Mouse (Mus musculus) CD4-positive, CD25-positive, alpha-beta regulatory T cell, adult 2 months (primary cell): ENCODE results near the gene Snrnp200.
A peak's percentile ranks its signal among the peaks of the same experiment; 100 is the strongest.
"Not testable (repeated sequence)": the region's sequence is repeated elsewhere in the genome, so short reads cannot be mapped to it uniquely, and the experiment has no call there.

Experiments
- DNase-seq: peaks from one replicate; pipeline ENCODE4 v3.0.0-alpha.2; 2012; ENCODE audit warnings: low read depth, low spot score

Snrnp200 gene

DNA sequence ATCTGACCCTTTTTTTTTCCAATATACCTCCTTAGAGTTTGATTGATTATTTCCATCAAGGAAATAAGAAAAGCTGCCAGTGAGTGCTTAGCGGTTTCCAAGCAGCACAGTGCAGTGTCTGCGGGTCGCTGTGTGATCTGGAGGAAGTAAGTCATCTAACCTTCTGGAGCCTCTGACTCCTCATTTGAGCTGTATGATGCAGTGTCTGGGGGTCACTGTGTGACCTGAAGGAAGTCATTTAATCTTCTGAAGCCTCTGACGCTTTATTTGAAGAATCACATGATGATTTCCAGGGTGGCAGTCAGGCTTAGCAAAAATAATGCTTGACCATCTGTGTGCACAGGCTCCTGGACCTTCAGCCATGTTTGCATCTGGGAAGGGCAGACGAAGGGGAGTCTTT is 44.6 kb downstream of the Snrnp200 start:
- DNase-seq, result no peak

DNA sequence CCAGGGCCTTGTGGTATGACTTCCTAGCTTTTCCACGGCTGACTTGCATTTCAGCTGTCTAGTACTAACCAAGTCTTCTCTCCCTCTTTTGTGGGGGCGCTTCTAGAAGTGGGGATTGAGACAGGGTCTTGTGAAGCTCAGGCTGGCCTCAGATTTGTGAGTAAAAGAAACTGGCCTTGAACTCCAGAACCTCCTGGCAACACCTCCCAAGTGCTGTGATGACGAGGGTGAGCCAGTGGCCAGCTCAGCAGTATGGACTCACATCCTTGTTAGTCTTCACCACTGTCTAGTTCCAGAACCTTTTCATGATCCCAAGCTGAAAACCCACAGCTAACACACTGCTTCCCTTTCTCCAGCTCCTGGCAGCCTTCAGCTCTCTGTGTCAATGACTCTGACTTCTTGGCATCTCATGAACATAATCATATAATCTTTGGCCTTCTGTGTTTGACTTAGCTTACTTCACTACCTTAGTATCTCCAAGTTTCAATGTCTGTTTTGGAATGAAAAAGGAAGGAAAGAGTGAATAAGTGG is 46.5 kb downstream of the Snrnp200 start:
- DNase-seq, result no peak

DNA sequence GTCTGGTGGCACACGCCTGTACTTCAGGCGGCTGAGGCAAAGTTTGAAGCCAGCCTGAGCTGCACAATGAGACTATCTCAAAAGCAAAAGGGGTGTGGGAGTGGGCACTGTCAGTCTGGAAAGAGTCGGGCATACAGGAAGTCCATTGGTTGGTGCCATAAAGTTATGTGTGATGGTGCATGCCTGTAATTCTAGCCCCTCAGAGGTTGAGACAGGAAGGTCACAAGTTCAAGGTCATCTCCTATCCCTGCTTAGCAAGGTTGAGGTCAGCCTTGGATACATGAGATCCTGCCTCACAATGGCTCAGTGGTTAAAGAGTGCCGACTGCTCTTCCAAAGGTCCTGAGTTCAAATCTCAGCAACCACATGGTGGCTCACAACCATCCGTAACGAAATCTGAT is 47.1 kb downstream of the Snrnp200 start:
- no peak for DNase-seq

DNA sequence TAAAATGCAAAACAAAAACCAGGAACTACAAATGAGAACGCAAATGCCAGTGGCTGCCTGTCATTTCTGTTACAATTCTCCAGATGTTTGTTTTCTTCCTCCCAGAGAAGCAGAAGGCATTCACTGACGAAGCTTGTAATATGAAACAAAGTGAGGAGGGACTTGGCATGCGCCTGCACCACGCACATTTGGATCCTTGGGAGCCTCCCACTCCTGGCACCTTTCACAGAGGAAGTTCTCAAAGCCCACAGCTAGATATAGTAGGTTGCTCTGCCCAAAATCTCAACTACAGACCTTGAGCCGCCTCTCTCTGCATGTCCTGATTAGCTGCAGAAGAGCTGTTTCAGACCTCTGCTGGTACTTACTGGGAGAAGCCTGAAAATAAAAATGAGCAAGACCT is 51.2 kb downstream of the Snrnp200 start:
- no peak for DNase-seq

DNA sequence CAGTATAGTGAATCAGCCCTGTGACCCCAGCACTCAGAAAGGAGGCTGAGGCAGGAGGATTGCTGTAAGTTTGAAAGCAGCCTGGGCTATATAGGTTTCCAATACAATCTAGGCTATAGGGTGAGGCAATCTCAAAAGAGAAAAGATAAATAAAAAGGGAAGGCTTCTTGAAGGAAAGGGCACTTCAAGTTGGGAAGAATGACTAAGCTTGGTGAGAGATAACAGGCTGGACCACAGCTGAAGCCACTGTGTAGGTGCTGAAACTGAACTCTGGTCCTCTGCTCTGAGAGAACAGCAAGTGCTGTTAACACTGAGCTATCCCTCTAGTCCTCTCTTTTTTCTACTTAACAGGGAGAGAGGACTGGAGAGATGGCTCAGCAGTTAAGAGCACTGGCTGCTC is 54.3 kb downstream of the Snrnp200 start:
- DNase-seq, result no peak

DNA sequence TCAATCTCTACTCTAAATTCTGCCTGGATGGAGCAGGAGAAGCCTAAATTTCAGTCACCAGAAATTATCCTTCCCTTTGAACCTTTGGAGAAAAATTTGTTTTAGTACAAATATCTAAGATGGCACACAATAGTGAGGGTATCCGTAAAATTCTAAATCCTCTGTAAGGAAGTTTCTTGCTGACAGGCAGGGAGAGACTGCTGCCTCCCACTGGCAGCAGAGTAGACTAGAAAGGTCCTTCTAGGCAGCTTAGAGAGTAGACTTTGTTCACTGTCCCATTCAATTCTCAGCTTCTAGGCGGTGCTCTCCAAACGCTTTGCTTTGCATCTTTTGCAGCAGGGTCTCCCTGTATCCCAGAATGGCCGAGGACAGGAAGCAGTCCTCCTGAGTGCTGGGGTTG is 59.7 kb downstream of the Snrnp200 start:
- no peak for DNase-seq

DNA sequence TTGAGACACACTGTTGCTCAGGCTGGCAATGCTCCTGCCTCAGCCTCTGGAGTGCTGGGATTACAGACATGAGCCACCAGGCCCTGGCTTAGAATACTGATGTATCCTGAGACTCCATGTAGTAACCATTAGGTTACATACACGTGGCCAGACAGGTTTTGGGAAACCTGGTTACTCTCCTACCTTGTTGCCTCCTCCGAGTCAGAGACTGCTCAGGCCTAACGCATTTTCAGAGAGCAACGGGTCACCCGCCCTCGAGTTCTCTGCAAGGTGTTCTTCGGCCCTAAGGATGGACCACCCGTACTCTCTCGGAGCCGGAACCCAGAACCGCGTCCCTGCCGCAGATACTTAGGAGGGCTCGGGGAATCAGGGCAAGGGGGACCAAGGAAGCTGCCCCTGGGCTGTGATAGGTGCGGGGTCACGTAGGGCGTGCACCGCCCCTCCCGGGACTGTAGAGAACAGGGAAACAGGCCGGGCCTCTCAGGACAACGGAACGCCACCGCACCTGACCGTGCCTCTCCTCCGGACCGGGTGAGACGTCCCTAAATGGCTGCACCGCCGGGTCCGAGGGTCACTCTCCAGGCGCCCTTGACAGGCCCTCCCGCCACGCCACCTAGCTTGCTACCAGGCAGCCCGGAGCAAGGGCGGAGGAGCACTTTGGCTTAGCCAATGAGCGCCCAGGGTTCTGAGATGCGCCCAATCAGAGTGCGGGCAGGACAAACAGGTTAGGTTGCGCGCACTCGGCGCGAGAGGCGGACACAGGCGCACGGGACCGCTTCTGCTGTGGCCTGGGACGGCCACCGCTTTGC is 61.5 kb downstream of the Snrnp200 start, which contains the start of gene Stard7:
Gene Stard7 (plus strand): TSS at position 728 of the 809 bp plus-strand sequence.
- DNase-seq, result peak; percentile 97

DNA sequence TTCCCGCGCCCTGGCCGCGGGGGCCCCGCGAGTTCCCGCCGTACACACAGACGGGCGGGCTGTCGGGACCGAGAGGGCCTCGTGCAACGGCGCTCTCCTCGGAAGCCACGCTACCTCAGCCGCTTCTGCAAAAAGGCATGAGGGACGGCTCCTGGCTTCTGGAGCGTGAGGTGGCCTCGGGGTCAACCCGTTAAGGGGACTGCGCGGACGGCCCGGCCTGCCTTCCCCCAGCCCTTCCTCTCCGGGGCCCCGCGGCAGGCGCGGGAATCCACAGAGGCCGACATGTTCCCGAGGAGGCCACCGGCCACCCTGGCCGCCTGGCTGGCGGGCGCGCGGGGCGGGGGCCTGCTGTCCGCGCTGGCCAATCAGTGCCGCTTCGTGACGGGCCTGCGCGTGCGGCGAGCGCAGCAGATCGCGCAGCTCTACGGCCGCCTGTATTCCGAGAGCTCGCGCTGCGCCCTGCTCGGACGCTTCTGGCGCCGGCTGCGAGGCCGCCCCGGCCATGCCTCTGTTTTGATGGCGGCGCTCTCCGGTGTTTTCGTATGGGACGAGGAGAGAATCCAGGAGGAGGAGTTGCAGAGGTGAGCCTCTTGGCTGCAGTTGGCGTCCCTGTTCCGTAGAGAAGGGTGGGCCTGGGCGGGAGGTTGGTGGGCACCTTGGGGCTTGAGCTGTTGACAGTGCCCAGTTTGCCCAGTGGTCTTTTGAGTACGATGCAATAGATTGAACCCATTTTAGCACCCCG is 62.3 kb downstream of the Snrnp200 start:
- peak; percentile 89 for DNase-seq

DNA sequence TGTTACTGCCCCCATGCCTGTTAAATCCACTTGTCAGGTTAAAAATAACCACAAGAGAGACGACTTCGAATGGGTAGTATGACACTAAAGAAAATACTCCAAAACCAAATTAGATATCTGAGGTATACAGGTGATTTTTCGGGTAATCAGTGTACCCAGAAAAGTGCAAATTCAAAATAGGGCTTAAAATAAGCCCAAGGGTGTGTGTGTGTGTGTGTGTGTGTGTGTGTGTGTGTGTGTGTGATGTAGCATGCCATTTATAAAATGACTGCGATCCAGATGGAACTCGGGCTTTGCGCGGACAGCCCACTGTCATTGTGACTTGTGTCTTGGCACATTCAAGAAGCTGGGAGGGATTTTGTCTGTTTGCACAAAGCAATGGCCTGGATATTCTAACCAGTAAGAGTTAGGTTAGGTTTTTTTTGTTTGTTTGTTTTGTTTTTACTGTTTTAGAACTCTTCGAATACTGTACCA is 62.9 kb downstream of the Snrnp200 start:
- DNase-seq, result peak; percentile 40

DNA sequence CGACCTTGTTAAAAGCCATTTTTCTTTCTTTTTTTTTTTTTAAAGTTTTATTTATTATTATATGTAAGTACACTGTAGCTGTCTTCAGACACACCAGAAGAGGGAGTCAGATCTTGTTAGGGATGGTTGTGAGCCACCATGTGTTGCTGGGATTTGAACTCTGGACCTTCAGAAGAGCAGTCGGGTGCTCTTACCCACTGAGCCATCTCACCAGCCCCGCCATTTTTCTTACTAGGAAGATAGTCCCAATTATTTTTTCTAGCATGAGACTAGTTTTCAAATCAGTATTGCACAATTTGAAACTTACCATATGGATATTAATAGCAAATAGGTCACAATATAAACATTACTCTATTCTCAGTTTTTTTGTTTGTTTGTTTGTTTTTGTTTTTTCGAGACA is 63.9 kb downstream of the Snrnp200 start:
- not testable (repeated sequence) for DNase-seq

DNA sequence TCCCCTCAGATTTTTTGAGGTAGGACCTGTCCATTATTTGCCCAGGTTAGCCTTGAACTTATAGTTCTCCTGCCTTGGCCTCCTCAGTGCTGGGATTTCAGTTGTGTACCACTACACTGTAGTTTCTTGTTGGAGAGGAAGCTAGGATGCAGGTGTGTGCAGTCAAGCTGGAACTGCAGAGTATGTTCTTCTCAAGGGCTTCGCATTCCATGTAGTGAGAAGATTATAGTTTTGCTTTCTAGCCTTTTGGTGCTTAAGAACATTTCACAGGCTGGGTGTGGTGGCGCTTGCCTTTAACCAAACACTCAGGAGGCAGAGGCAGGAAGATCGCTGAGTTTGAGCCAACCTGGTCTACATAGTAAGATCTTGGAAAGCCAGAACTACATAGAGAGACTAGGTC is 64.6 kb downstream of the Snrnp200 start:
- DNase-seq, result no peak

DNA sequence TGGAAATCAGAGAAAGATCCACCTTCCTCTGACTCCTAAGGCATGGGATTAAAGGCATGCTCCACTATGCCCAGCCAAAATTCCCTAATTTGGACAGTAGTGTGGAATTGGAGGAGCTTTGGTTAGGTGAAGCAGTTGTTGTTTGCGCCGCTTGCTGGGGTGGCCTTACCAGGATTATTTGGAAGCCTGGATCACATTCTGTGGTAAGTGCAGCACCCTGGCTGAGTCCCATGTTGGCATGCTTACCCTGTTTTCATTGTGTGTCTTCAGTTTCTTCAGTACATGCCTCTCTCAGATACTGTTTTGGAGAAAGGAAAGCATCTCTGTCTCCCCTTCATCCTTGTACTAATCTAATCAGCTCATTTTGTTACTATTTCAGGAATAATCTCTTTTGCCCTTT is 66.4 kb downstream of the Snrnp200 start:
- no peak for DNase-seq

DNA sequence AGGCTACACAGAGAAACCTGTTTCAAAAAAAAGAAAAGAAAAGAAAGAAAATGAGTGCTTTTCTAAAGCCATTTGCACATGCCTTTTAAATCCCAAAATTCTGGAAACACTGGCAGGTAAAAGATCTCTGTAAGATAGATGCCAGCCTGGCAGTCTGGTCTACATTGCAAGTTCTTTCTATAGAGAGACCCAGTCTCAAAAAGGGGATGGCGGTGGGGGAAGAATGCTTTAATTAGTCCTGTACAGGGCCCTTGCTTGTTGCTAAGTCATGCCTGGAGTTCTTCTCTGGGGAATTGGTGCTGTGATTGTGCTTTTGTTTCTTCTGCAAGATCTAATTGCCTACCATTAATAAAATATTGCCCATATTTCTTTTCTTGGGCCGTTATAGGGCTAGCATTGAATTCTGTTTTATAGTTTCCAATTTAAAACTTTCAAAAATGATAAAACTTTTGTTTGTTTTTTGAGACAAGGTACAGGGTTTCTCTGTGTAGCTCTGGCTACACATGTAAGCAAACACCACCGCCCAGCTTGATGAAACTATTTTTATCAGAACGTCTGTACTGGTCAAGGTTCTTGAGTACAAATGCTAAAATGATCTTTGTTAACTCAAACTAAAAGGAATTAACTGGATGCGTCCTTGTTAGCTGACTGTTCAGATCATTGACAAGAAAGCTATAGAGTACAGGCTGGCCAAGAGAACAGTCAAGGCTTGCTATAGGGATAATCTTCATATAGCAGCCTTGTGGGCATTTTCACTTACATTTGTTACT is 67.5 kb downstream of the Snrnp200 start:
- DNase-seq, result no peak

DNA sequence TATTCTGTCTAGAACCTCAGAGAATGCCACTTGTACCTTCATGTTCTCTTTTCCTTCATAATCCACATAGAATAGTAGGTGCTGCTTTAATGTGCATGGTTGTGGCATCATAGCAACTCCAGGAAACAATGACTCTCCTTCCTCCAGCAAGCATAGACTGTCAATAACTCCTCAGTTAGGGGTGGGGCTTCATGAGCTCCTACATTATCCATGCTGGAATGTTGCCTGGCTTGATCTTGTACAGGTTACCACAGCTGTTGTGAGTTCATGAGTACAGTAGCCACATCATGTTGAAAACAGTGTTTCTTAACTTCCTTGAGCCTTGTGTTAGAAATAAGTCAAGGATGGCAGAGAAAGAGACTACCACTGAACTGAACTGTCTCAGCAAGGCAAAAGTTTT is 70.0 kb downstream of the Snrnp200 start:
- DNase-seq, result no peak
